Mouse (Mus musculus) intestine, postnatal 0 days (tissue): ENCODE measurements around the gene Tmem9b. TPM values are rescaled to one million over a fixed set of nuclear protein-coding genes. Genes with fewer than 3 reads are reported as not detected.

Experiments
- ATAC-seq: fragments of 200-750 bp; cut with Nextera tagmentation; 2 replicates; pipeline ENCODE4 v1.8.0; 2017; ENCODE audit warnings: mild to moderate bottlenecking, moderate TSS enrichment, moderate library complexity
- H3K27ac ChIP-seq: fragments of 300-500 bp; sonication (generic); 2 replicates; pipeline ENCODE4 v1.5.1; 2014; ENCODE audit warnings: mild to moderate bottlenecking, low read depth, low read length, moderate library complexity
- H3K27me3 ChIP-seq: fragments of 300-500 bp; sonication (generic); replicated peaks from 2 replicates; pipeline ENCODE4 v1.6.1; 2014; ENCODE audit warnings: low read length, mixed read lengths; ENCODE audit not compliant: control insufficient read depth, insufficient read depth
- H3K36me3 ChIP-seq: fragments of 300-500 bp; sonication (generic); 2 replicates; pipeline ENCODE4 v1.6.1; 2014; ENCODE audit warnings: mild to moderate bottlenecking, moderate library complexity; ENCODE audit not compliant: control insufficient read depth, insufficient read depth
- H3K4me1 ChIP-seq: fragments of 300-500 bp; sonication (generic); replicated peaks from 2 replicates; pipeline ENCODE4 v1.6.1; 2014; ENCODE audit warnings: antibody characterized with exemption, low read length, mixed read lengths; ENCODE audit not compliant: control insufficient read depth, insufficient read depth
- H3K4me2 ChIP-seq: fragments of 300-500 bp; sonication (generic); replicated peaks from 2 replicates; pipeline ENCODE4 v1.6.1; 2014; ENCODE audit warnings: low read depth, mild to moderate bottlenecking, moderate library complexity
- H3K4me3 ChIP-seq: fragments of 300-500 bp; sonication (generic); 2 replicates; pipeline ENCODE4 v1.5.1; 2014; ENCODE audit warnings: low read depth, low read length
- H3K9ac ChIP-seq: fragments of 300-500 bp; sonication (generic); 2 replicates; pipeline ENCODE4 v1.6.1; 2014; ENCODE audit warnings: mild to moderate bottlenecking, low read depth, low read length
- H3K9me3 ChIP-seq: fragments of 300-500 bp; sonication (generic); 2 replicates; pipeline ENCODE4 v1.6.1; 2016; ENCODE audit warnings: mixed run types; ENCODE audit not compliant: control insufficient read depth
- CTCF ChIP-seq: sonication (generic); IDR thresholded peaks from 2 replicates; pipeline ENCODE4 v1.5.1; 2016; ENCODE audit warnings: low read depth, mild to moderate bottlenecking, control low read depth, antibody characterized with exemption, moderate library complexity
- WGBS: fragments of 180-500 bp; shearing (Covaris S2); extraction: QIAGEN DNeasy Blood & Tissue Kit; methylation state at CpG from one replicate; pipeline ENCODE4 v1.1.7; 2014; 5-methylcytosine and 5-hydroxymethylcytosine counted together
- polyA plus RNA-seq: library from polyadenylated mRNA; unstranded; fragments of >200 nt; fragmentation: Nextera tagmentation; extraction: Ambion mirVana; gene quantifications from 2 replicates; pipeline ENCODE4 v1.2.1, GENCODE M21; 2015

Tmem9b gene
- polyA plus RNA-seq, 1 experiment from 2014 or later = 145 TPM

- no peak for ATAC-seq
- Histone ChIP-seq H3K36me3 (no peaks in the 10 kb centered on the region), H3K4me2 (no peak overlapping the region), H3K4me1 (no peaks in the 10 kb centered on the region), H3K9ac (no peak overlapping the region), H3K4me3 (no peak overlapping the region), H3K27me3 (no peaks in the 10 kb centered on the region), H3K9me3 (no peaks in the 10 kb centered on the region), H3K27ac (no peak overlapping the region)
- 88% methylated on average over 10 of the region's 10 CpGs for WGBS
- no peak for TF ChIP-seq CTCF
Observed at GRCm38 (mm10) chr7:109695339-109695726, 57.3 kb downstream of the Tmem9b start.

GRCm38 (mm10) chr7:109694576-109695338, 57.9 kb downstream of the Tmem9b start:
- no peak overlapping the region for H3K4me3 ChIP-seq
- H3K27ac ChIP-seq = no peak overlapping the region
- no peak overlapping the region for H3K4me2 ChIP-seq
- TF ChIP-seq CTCF = no peak
- H3K9ac ChIP-seq = no peak overlapping the region
- 89% methylated on average over 13 of the region's 13 CpGs for WGBS
- H3K36me3 ChIP-seq = no peaks in the 10 kb centered on the region
- H3K4me1 ChIP-seq = no peaks in the 10 kb centered on the region
- no peaks in the 10 kb centered on the region for H3K9me3 ChIP-seq
- no peaks in the 10 kb centered on the region for H3K27me3 ChIP-seq
- ATAC-seq = no peak

- WGBS = 59% methylated on average over 5 of the region's 5 CpGs
- H3K27me3 ChIP-seq = no peaks in the 10 kb centered on the region
- no peaks in the 10 kb centered on the region for H3K36me3 ChIP-seq
- TF ChIP-seq CTCF = no peak
- no peak for ATAC-seq
- no peak overlapping the region for H3K4me2 ChIP-seq
- no peaks in the 10 kb centered on the region for H3K4me1 ChIP-seq
- H3K27ac ChIP-seq = no peak overlapping the region
- H3K4me3 ChIP-seq = no peak overlapping the region
- H3K9me3 ChIP-seq = no peaks in the 10 kb centered on the region
- no peak overlapping the region for H3K9ac ChIP-seq
Observed at GRCm38 (mm10) chr7:109690961-109691360, 61.7 kb downstream of the Tmem9b start.

GRCm38 (mm10) chr7:109690101-109690500, 62.6 kb downstream of the Tmem9b start:
- H3K4me3 ChIP-seq = no peak overlapping the region
- no peaks in the 10 kb centered on the region for H3K36me3 ChIP-seq
- no peak overlapping the region for H3K9ac ChIP-seq
- no peak overlapping the region for H3K27ac ChIP-seq
- H3K9me3 ChIP-seq = no peaks in the 10 kb centered on the region
- H3K4me2 ChIP-seq = no peak overlapping the region
- 90% methylated on average over 3 of the region's 3 CpGs for WGBS
- H3K4me1 ChIP-seq = no peaks in the 10 kb centered on the region
- peak; percentile 63 for TF ChIP-seq CTCF
- H3K27me3 ChIP-seq = no peaks in the 10 kb centered on the region
- ATAC-seq = no peak

GRCm38 (mm10) chr7:109686585-109687128, 66.0 kb downstream of the Tmem9b start:
- TF ChIP-seq CTCF = no peak
- Histone ChIP-seq H3K4me3 (no peak overlapping the region), H3K4me1 (no peaks in the 10 kb centered on the region), H3K36me3 (no peaks in the 10 kb centered on the region), H3K4me2 (no peak overlapping the region), H3K9ac (no peak overlapping the region), H3K27ac (no peak overlapping the region), H3K27me3 (no peaks in the 10 kb centered on the region), H3K9me3 (no peaks in the 10 kb centered on the region)
- 46% methylated on average over 9 of the region's 9 CpGs for WGBS
- no peak for ATAC-seq

Other genes starting within 250 kb of the Tmem9b start
- 0.01 and 0.05 TPM in 2 replicates for gene Trim66, start 244.7 kb downstream of the Tmem9b start, polyA plus RNA-seq
- 81.0 and 95.7 TPM in 2 replicates for gene Rpl27a, start 233.7 kb downstream of the Tmem9b start, polyA plus RNA-seq
- gene St5, start 49.3 kb downstream of the Tmem9b start, polyA plus RNA-seq = 46.7 and 49.7 TPM in 2 replicates
- gene Akip1, start 49.2 kb downstream of the Tmem9b start, polyA plus RNA-seq = 29.8 and 30.1 TPM in 2 replicates
- gene BC051019, start 29.0 kb downstream of the Tmem9b start, polyA plus RNA-seq = not detected in 2 replicates
- 0.52 and 0.98 TPM in 2 replicates for gene Ascl3, start 21.1 kb downstream of the Tmem9b start, polyA plus RNA-seq
- gene Nrip3, start 29.1 kb upstream of the Tmem9b start, polyA plus RNA-seq = 0.39 and 0.59 TPM in 2 replicates
- gene Scube2, start 112.8 kb upstream of the Tmem9b start, polyA plus RNA-seq = 2.6 and 3.2 TPM in 2 replicates
- gene Dennd5a, start 207.6 kb upstream of the Tmem9b start, polyA plus RNA-seq = 15.3 and 16.6 TPM in 2 replicates
- 138 and 151 TPM in 2 replicates for gene Tmem41b, start 234.1 kb upstream of the Tmem9b start, polyA plus RNA-seq